ENCODE assay signal across 20 mouse cellular contexts in genomic region chr19:6542367-6543034, GRCm38 (mm10). TPM values are rescaled to one million over a fixed set of nuclear protein-coding genes. Genes with fewer than 3 reads are reported as not detected.
DNase-seq lines count a peak whose midpoint lies in the region; ATAC-seq lines count a peak whose summit lies in the region.
"Had no signal": no experiment of that assay in that cellular context is flagged by ENCODE, and none has a peak within 500 bp of the region (broad histone marks: within the 10 kb centered on the region; RNA-seq: fewer than 3 reads in every experiment).

Gene Slc22a12 (minus strand): TSS chr19:6543032.

- H3K36me3 ChIP-seq in hindbrain, embryonic 10.5 days = no peaks in the 10 kb centered on the region
- no peaks in the 10 kb centered on the region for H3K36me3 ChIP-seq in hindbrain, embryonic 11.5 days (ENCODE audit: control insufficient read depth, insufficient read depth, low read length)
- H3K36me3 ChIP-seq in liver, embryonic 12.5 days = no peaks in the 10 kb centered on the region
- H3K36me3 ChIP-seq: intestine, embryonic 15.5 days; limb, embryonic 10.5 days; midbrain, embryonic 10.5 days had no signal

- H3K9me3 ChIP-seq in hindbrain, embryonic 10.5 days = 0 out of 2 replicates have a peak, but pooled peaks cover 4% of the 10 kb centered on the region
- no peaks in the 10 kb centered on the region for H3K9me3 ChIP-seq in hindbrain, embryonic 11.5 days (ENCODE audit: control insufficient read depth, low read length)
- no peaks in the 10 kb centered on the region for H3K9me3 ChIP-seq in liver, embryonic 12.5 days (replicated peaks)
- H3K9me3 ChIP-seq: intestine, embryonic 15.5 days; limb, embryonic 10.5 days had no signal

- no peaks in the 10 kb centered on the region for H3K27me3 ChIP-seq in hindbrain, embryonic 10.5 days (ENCODE audit: insufficient read depth, poor library complexity, severe bottlenecking)
- H3K27me3 ChIP-seq in hindbrain, embryonic 11.5 days (ENCODE audit: control insufficient read depth, insufficient read depth, low read length) = no peaks in the 10 kb centered on the region; the same call in 1 of the 2 replicates
- peaks cover 8% of the 10 kb centered on the region; the same call in 1 of the 2 replicates for H3K27me3 ChIP-seq in liver, embryonic 12.5 days (replicated peaks)
- H3K27me3 ChIP-seq: intestine, embryonic 15.5 days had no signal

- H3K4me1 ChIP-seq in hindbrain, embryonic 10.5 days (replicated peaks) = peaks cover 8% of the 10 kb centered on the region
- H3K4me1 ChIP-seq in hindbrain, embryonic 11.5 days (replicated peaks; ENCODE audit: control insufficient read depth, insufficient read depth, low read length) = no peaks in the 10 kb centered on the region
- H3K4me1 ChIP-seq in brown adipose tissue, adult 24 weeks (ENCODE audit: control insufficient read depth, insufficient read depth, insufficient read length, low read length) = peaks cover 14% of the 10 kb centered on the region
- no peaks in the 10 kb centered on the region for H3K4me1 ChIP-seq in liver, embryonic 12.5 days
- H3K4me1 ChIP-seq: intestine, embryonic 15.5 days; limb, embryonic 10.5 days had no signal

- H3K4me2 ChIP-seq in hindbrain, embryonic 11.5 days (replicated peaks; ENCODE audit: low read depth, low read length) = no peak within 1 kb of the TSS
- no peak within 1 kb of the TSS for H3K4me2 ChIP-seq in liver, embryonic 12.5 days
- H3K4me2 ChIP-seq: intestine, embryonic 15.5 days had no signal

- ATAC-seq in hindbrain, embryonic 11.5 days (ENCODE audit: low FRiP score) = no peak
- ATAC-seq in liver, embryonic 12.5 days = no peak
- ATAC-seq: intestine, embryonic 15.5 days had no signal

- H3K27ac ChIP-seq in hindbrain, embryonic 10.5 days = peak within 1 kb of the TSS; percentile 35; the same call in 1 of the 2 replicates
- no peak within 1 kb of the TSS for H3K27ac ChIP-seq in hindbrain, embryonic 11.5 days (ENCODE audit: low read depth, low read length)
- H3K27ac ChIP-seq in brown adipose tissue, adult 24 weeks (replicated peaks; ENCODE audit: low read depth, low read length) = 0 out of 2 replicates have a peak within 1 kb of the TSS, but pooled peaks have one; percentile 30
- H3K27ac ChIP-seq in liver, embryonic 12.5 days = no peak within 1 kb of the TSS
- H3K27ac ChIP-seq: intestine, embryonic 15.5 days; limb, embryonic 10.5 days; liver, embryonic 14.5 days; midbrain, embryonic 10.5 days had no signal

- WGBS in hindbrain, embryonic 10.5 days = 92% methylated on average over 16 of the region's 16 CpGs
- WGBS in hindbrain, embryonic 11.5 days = 90% methylated on average over 16 of the region's 16 CpGs
- WGBS in liver, embryonic 12.5 days (ENCODE audit: insufficient replicate concordance) = 72% methylated on average over 16 of the region's 16 CpGs

- no peak within 1 kb of the TSS for H3K4me3 ChIP-seq in hindbrain, embryonic 10.5 days
- H3K4me3 ChIP-seq in hindbrain, embryonic 11.5 days (ENCODE audit: low read depth, low read length) = no peak within 1 kb of the TSS
- H3K4me3 ChIP-seq in brown adipose tissue, adult 24 weeks (ENCODE audit: insufficient read depth, low read depth, low read length) = no peak within 1 kb of the TSS
- H3K4me3 ChIP-seq in liver, embryonic 12.5 days = no peak within 1 kb of the TSS
- H3K4me3 ChIP-seq: intestine, embryonic 15.5 days; limb, embryonic 10.5 days; midbrain, embryonic 10.5 days had no signal

- intact Hi-C loops in left cerebral cortex, postnatal 4 days (cut with DNase I) = no loop called here
- intact Hi-C loops in left cerebral cortex, postnatal 36 days (cut with DNase I) = no loop called here
- intact Hi-C loops in heart, postnatal 14 days (cut with DNase I) = no loop called here

- DNase-seq in hindbrain, embryonic 10.5 days (ENCODE audit: low spot score) = no peak
- DNase-seq in hindbrain, embryonic 11.5 days (ENCODE audit: low spot score) = no peak
- DNase-seq in left cerebral cortex, postnatal 4 days = peak; percentile 27
- DNase-seq in left cerebral cortex, postnatal 36 days (ENCODE audit: low spot score in 2 of 2) = no peak
- DNase-seq in cerebellum, postnatal 14 days = peak; percentile 27 to 45
- no peak for DNase-seq in heart, postnatal 14 days
- DNase-seq: adrenal gland, adult 8-10 months; lung, postnatal 10 days; thymus, postnatal 4 days had no signal

- no peak within 1 kb of the TSS for H3K9ac ChIP-seq in hindbrain, embryonic 11.5 days (ENCODE audit: low read depth, low read length)
- H3K9ac ChIP-seq in liver, embryonic 12.5 days = no peak within 1 kb of the TSS
- H3K9ac ChIP-seq: intestine, embryonic 15.5 days; liver, embryonic 14.5 days had no signal

RNA-seq across cellular contexts. Expression of gene Slc22a12, which starts in this region (rescaled TPM):
- not detected in 2 replicates for polyA plus RNA-seq in hindbrain, embryonic 10.5 days (2016; fragmentation: Nextera tagmentation; extraction: Ambion mirVana)
- not detected in 2 replicates for polyA plus RNA-seq in hindbrain, embryonic 11.5 days (2014; fragmentation: Nextera tagmentation; extraction: Ambion mirVana)
- under 1 TPM in 1 of 2 experiments, not detected in 1; 0.30 TPM for total RNA-seq in left cerebral cortex, postnatal 4 days (2021)
- total RNA-seq in left cerebral cortex, postnatal 36 days (2021) = under 1 TPM; 0.25 to 0.50 TPM
- polyA plus RNA-seq in brown adipose tissue, adult 24 weeks (2012; ENCODE audit: insufficient read depth, insufficient read length, missing spikeins) = 2.3 TPM in 1 of 2 replicates, not detected in the other
- polyA plus RNA-seq in liver, embryonic 12.5 days (2016; fragmentation: Nextera tagmentation; extraction: Ambion mirVana) = not detected in 2 replicates
- total RNA-seq in heart, postnatal 14 days (2021) = not detected
- total RNA-seq: granulocyte monocyte progenitor cell, adult 5-6 weeks had no signal
- polyA plus RNA-seq: embryonic facial prominence, embryonic 11.5 days; heart, embryonic 16.5 days; limb, embryonic 10.5 days; liver, embryonic 14.5 days; midbrain, embryonic 10.5 days; small intestine, adult 2 months; stomach, embryonic 16.5 days had no signal

Comparison
In these comparisons a context has a peak if more than half of its experiments do, and no peak if none do; other contexts are left out.
1. H3K27ac ChIP-seq: peak in hindbrain, embryonic 10.5 days (single experiment) and brown adipose tissue, adult 24 weeks (single experiment); none in hindbrain, embryonic 11.5 days (single experiment) and liver, embryonic 12.5 days (single experiment).
2. Peak in DNase-seq in left cerebral cortex, postnatal 4 days; RNA of the gene not detected or under 1 TPM.
3. DNase-seq: peak in cerebellum, postnatal 14 days (2 of 2); none in hindbrain, embryonic 10.5 days (single experiment), hindbrain, embryonic 11.5 days (single experiment), left cerebral cortex, postnatal 36 days (0 of 2) and heart, postnatal 14 days (0 of 2).